Mouse (Mus musculus) intestine, embryonic 14.5 days (tissue): ENCODE measurements at regions not wholly inside any gene's neighbourhood (a gene's known extent, or its start where the extent isn't known, plus 50 kb on each side); places are given as distances from the start of the nearest gene placed in this dataset.

Source experiments
- ATAC-seq: fragments of 200-750 bp; cut with Nextera tagmentation; replicated peaks from 2 replicates; pipeline ENCODE4 v1.8.0; 2017; ENCODE audit warnings: low read depth, moderate number of reproducible peaks, moderate TSS enrichment, moderate library complexity; ENCODE audit not compliant: low FRiP score, low TSS enrichment
- DNase-seq: peaks from one replicate; pipeline ENCODE4 v3.0.0-alpha.2; 2018; ENCODE audit warnings: low spot score
- H3K27ac ChIP-seq: fragments of 300-500 bp; sonication (generic); 2 replicates; pipeline ENCODE4 v1.5.1; 2014; ENCODE audit warnings: low read depth, mild to moderate bottlenecking, control low read depth
- H3K27me3 ChIP-seq: fragments of 300-500 bp; sonication (generic); replicated peaks from 2 replicates; pipeline ENCODE4 v1.6.1; 2014; ENCODE audit warnings: low read length, control low read depth; ENCODE audit not compliant: control insufficient read depth, insufficient read depth
- H3K36me3 ChIP-seq: fragments of 300-500 bp; sonication (generic); 2 replicates; pipeline ENCODE4 v1.6.1; 2014; ENCODE audit warnings: low read length, control low read depth; ENCODE audit not compliant: control insufficient read depth, insufficient read depth
- H3K4me1 ChIP-seq: fragments of 300-500 bp; sonication (generic); replicated peaks from 2 replicates; pipeline ENCODE4 v1.6.1; 2014; ENCODE audit warnings: low read length, control low read depth, mixed read lengths; ENCODE audit not compliant: control insufficient read depth, insufficient read depth
- H3K4me2 ChIP-seq: fragments of 300-500 bp; sonication (generic); 2 replicates; pipeline ENCODE4 v1.6.1; 2014; ENCODE audit warnings: low read length
- H3K4me3 ChIP-seq: fragments of 300-500 bp; sonication (generic); 2 replicates; pipeline ENCODE4 v1.5.1; 2014; ENCODE audit warnings: low read depth, low read length, control low read depth, mixed read lengths
- H3K9ac ChIP-seq: fragments of 300-500 bp; sonication (generic); 2 replicates; pipeline ENCODE4 v1.6.1; 2014; ENCODE audit warnings: mild to moderate bottlenecking, low read length
- H3K9me3 ChIP-seq: fragments of 300-500 bp; sonication (generic); 2 replicates; pipeline ENCODE4 v1.6.1; 2016; ENCODE audit warnings: low read length, control low read depth; ENCODE audit not compliant: control insufficient read depth
- WGBS: fragments of 180-500 bp; shearing (Covaris S2); extraction: QIAGEN DNeasy Blood & Tissue Kit; methylation state at CpG from one replicate; pipeline ENCODE4 v1.1.7; 2014; 5-methylcytosine and 5-hydroxymethylcytosine counted together

- DNase-seq (no peak), ATAC-seq (0 out of 2 replicates have a peak, but pooled peaks have one; percentile 32)
- Histone ChIP-seq H3K4me1 (peaks cover 31% of the 10 kb centered on the region), H3K36me3 (no peaks in the 10 kb centered on the region), H3K9ac (no peak overlapping the region), H3K27me3 (no peaks in the 10 kb centered on the region), H3K4me3 (no peak overlapping the region), H3K4me2 (0 out of 2 replicates have a peak overlapping the region, but pooled peaks have one; percentile 35), H3K9me3 (no peaks in the 10 kb centered on the region), H3K27ac (peak overlapping the region; percentile 40; the same call in 1 of the 2 replicates)
- 72% methylated on average over 4 of the region's 4 CpGs for WGBS
Observed at GRCm38 (mm10) chr16:30820761-30821160, 221.2 kb downstream of the Fam43a start.

DNA sequence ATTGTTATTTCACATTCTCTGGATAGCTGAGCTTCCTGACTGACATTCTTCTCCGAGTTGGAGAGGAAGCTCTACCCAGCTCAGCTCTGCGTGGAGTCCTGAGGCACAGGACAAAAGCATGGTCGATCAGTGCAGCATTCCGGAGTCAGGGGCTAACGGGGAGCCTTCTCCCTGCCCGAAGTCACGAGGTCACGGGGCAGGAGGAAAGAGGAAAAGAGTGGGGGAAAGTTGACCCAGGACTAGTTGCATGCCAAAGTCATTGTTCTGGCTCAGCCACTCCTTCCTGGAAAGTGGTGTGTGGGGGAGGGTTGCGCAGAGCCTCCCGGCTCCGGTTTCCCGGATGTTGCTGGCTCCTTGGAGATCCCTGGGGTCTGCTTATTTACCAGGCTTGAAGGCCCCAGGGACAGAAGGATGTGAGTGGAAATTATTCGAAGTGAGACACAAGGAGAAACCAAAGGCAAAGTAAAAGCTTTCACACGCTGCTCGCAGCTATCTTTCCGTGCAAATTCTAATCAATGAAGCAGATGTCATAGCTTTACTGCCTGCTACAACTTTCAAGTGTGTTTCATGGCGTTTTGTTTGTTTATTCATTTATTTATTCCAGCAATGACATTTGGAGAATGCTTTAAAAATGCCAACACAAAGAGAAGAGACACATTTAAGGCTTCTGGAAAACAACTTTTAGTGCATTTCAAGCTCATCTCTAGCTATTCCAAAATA is 221.8 kb downstream of the Fam43a start:
- Histone ChIP-seq H3K27ac (peak overlapping the region; percentile 40), H3K4me1 (peaks cover 31% of the 10 kb centered on the region), H3K4me3 (0 out of 2 replicates have a peak overlapping the region, but pooled peaks have one; percentile 8), H3K9me3 (no peaks in the 10 kb centered on the region), H3K4me2 (peak overlapping the region; percentile 35), H3K36me3 (no peaks in the 10 kb centered on the region), H3K9ac (no peak overlapping the region), H3K27me3 (no peaks in the 10 kb centered on the region)
- peak; percentile 70; the same call in 1 of the 2 replicates for ATAC-seq
- WGBS: 8% methylated on average over 17 of the region's 17 CpGs
- peak; percentile 74 for DNase-seq

DNA sequence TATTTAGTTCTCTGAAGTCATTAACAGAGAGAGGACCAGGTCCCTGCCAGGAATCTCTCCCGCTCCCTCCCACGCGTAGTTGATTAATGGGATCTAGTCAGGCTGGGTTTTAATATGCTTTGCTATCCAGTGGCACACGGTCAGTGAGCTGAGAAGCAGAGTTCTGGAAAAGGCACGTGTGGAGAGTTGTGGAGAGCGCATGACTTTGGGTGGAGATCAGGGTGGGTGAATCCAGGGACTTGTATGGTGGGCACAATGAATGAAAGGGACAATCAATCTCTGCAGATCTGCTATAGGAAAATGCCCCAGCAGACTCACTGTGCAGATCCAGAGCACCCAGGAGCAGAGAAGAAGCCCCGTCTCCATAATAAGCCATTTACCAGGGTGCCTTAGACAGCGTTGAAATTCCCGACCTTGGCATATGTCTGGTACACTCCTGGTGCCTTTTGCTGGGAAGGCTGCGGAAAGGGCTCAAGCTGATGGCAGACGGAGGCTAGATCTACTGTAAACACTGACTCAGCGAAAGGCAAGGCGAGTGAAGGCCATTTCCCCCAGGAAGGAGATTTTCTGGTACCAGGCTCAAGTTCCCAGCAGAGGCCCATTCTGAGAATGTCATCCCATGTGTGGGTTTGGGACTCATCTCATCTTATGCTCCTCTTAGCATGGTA is 222.5 kb downstream of the Fam43a start:
- no peak for ATAC-seq
- Histone ChIP-seq H3K27ac (peak overlapping the region; percentile 40; the same call in 1 of the 2 replicates), H3K9ac (no peak overlapping the region), H3K36me3 (no peaks in the 10 kb centered on the region), H3K4me1 (peaks cover 31% of the 10 kb centered on the region), H3K4me2 (peak overlapping the region; percentile 35), H3K27me3 (no peaks in the 10 kb centered on the region), H3K9me3 (no peaks in the 10 kb centered on the region), H3K4me3 (no peak overlapping the region)
- DNase-seq: no peak
- WGBS: 43% methylated on average over 13 of the region's 13 CpGs

DNA sequence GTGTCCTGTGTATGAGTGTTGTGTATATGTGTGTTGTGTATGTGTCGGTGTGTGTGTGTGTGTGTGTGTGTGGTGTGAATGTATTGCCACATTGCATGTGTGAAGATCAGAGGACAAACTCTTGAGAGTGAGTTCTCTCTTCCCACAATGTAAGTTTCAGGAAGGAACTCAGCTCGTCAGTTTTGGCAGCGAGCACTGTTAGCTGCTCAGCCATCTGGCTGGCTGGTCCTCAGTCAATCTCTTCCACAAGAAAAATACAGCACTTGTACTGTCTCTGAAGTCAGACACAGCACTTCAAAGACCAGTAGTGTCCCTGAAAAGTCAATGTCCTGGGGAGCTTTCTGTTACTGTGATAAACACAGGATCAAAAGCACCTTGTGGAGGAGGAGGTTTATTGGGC is 226.6 kb downstream of the Fam43a start:
- no peak for DNase-seq
- Histone ChIP-seq H3K9ac (no peak overlapping the region), H3K4me2 (no peak overlapping the region), H3K36me3 (no peaks in the 10 kb centered on the region), H3K27ac (no peak overlapping the region), H3K4me1 (peaks cover 13% of the 10 kb centered on the region), H3K9me3 (no peaks in the 10 kb centered on the region), H3K4me3 (no peak overlapping the region), H3K27me3 (no peaks in the 10 kb centered on the region)
- no peak for ATAC-seq
- 51% methylated on average over 3 of the region's 3 CpGs for WGBS

DNA sequence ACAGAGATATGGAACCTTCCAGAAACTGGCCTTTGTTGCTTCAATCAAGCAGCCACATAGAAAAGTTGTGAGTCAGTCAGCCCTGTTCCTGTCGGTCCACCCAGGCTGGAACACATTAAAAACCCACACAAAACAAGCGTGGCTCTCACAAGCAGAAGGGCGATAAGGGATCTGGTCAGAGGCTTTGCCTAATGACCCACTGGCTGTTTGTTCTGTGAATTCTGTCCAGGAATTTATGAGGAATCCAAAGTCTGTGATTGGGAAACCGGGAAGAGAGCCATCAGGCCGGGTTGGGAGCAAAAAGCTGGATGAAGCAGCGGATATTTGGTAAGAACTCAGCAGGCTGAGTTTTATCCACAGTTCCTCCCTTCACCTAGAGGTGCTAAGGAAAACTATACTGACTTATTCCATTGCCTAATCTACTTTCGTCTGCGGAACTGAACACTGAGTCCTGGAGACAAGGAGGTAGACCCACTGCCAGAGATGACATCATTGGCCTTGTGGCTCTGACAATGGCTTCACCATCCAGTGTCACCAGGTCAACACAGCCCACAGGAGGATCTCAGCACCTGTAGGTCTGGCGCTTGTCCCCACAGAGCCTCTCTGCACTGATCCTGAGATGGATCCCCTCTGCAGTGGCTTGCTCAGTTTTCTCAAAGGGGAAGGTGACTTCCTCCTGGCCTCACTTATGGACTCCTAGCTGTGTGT is 228.5 kb downstream of the Fam43a start:
- peaks cover 4% of the 10 kb centered on the region; the same call in 1 of the 2 replicates for H3K9me3 ChIP-seq
- no peak overlapping the region for H3K4me2 ChIP-seq
- H3K4me1 ChIP-seq: no peaks in the 10 kb centered on the region
- DNase-seq (no peak), ATAC-seq (no peak)
- no peaks in the 10 kb centered on the region for H3K27me3 ChIP-seq
- no peaks in the 10 kb centered on the region for H3K36me3 ChIP-seq
- WGBS: 77% methylated on average over 9 of the region's 9 CpGs
- H3K4me3 ChIP-seq: no peak overlapping the region
- no peak overlapping the region for H3K27ac ChIP-seq
- no peak overlapping the region for H3K9ac ChIP-seq

GRCm38 (mm10) chr16:30834561-30834960 is 235.0 kb downstream of the Fam43a start:
- Histone ChIP-seq H3K36me3 (no peaks in the 10 kb centered on the region), H3K4me3 (no peak overlapping the region), H3K4me2 (no peak overlapping the region), H3K27me3 (no peaks in the 10 kb centered on the region), H3K9ac (no peak overlapping the region), H3K4me1 (no peaks in the 10 kb centered on the region), H3K27ac (no peak overlapping the region), H3K9me3 (peaks cover 4% of the 10 kb centered on the region)
- ATAC-seq (no peak), DNase-seq (no peak)
- WGBS: 51% methylated on average over 3 of the region's 3 CpGs

DNA sequence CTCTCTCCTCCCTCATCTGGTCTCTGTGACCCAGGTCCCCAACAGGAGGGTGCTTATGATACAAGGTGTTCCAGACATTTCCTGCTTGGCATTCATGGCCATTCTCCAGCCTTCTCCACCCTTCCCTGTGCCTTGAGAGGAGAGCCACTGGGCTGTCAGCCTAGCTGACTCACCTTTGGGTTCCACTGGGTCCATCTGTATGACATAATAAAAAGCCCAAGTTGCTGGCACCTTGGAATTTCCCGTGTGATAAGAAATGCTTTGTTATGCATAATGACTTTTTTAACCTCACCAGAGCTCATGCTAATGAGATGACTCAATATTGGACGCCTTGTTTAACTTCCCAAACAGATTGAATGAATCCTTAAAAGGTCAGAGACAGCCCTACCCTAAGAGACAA is 236.2 kb downstream of the Fam43a start:
- Histone ChIP-seq H3K36me3 (no peaks in the 10 kb centered on the region), H3K27ac (no peak overlapping the region), H3K9me3 (peaks cover 12% of the 10 kb centered on the region), H3K9ac (no peak overlapping the region), H3K27me3 (no peaks in the 10 kb centered on the region), H3K4me3 (no peak overlapping the region), H3K4me1 (no peaks in the 10 kb centered on the region), H3K4me2 (no peak overlapping the region)
- ATAC-seq (no peak), DNase-seq (no peak)
- WGBS: 72% methylated on average over 2 of the region's 2 CpGs

DNA sequence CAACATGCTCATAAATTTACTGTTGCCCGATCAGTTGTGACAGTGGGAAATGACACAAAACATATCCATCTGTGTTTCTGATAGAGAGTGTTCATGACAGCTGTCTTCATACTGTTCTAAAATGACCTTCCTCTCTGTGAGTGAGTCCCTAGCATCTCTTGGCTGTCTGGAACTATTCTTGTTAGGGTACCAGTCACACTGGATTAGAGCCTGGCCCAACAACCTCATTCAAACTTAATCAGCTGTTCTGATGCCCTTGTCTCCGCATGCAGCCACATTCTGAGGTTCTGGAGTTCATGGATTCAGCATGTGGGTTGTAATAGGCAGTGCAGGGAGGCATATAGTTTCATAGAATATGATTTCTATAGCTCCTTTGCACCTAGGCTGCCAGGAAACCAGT is 238.4 kb downstream of the Xxylt1 start:
- Histone ChIP-seq H3K4me2 (no peak overlapping the region), H3K9me3 (peaks cover 8% of the 10 kb centered on the region), H3K36me3 (no peaks in the 10 kb centered on the region), H3K27me3 (no peaks in the 10 kb centered on the region), H3K27ac (no peak overlapping the region), H3K4me3 (no peak overlapping the region), H3K9ac (no peak overlapping the region), H3K4me1 (no peaks in the 10 kb centered on the region)
- 87% methylated on average over 2 of the region's 2 CpGs for WGBS
- no peak for DNase-seq
- no peak for ATAC-seq
